Mouse (Mus musculus): Measurements from ENCODE around the gene 1810037I17Rik. TPM values are rescaled to one million over a fixed set of nuclear protein-coding genes. Genes with fewer than 3 reads are reported as not detected.

The 1810037I17Rik gene
- polyA plus RNA-seq (2015; fragmentation: Nextera tagmentation; extraction: Ambion mirVana) = 125 and 151 TPM in 2 replicates

GRCm38 (mm10) chr3:122924009-122924914, at the start of gene 1810037I17Rik:
Gene 1810037I17Rik (plus strand): TSS chr3:122924203.

GRCm38 (mm10) chr3:122894772-122895171, 29.2 kb upstream of the 1810037I17Rik start, which contains the start of gene Fabp2:
Gene Fabp2 (plus strand): TSS chr3:122895072.

GRCm38 (mm10) chr3:122919260-122919659, 4.7 kb upstream of the 1810037I17Rik start, which contains the start of gene Gm10959:
Gene Gm10959 (minus strand): TSS chr3:122919360.

Other genes starting within 250 kb of the 1810037I17Rik start
- gene Pde5a, start 195.3 kb upstream of the 1810037I17Rik start, polyA plus RNA-seq (2015; fragmentation: Nextera tagmentation; extraction: Ambion mirVana) = 1.3 and 1.8 TPM in 2 replicates
- gene Fabp2, start 29.1 kb upstream of the 1810037I17Rik start, polyA plus RNA-seq (2015; fragmentation: Nextera tagmentation; extraction: Ambion mirVana) = 0.17 TPM in 1 of 2 replicates, not detected in the other
- not detected in 2 replicates for gene Gm10959, start 4.8 kb upstream of the 1810037I17Rik start, polyA plus RNA-seq (2015; fragmentation: Nextera tagmentation; extraction: Ambion mirVana)
- gene Usp53, start 60.3 kb downstream of the 1810037I17Rik start, polyA plus RNA-seq (2015; fragmentation: Nextera tagmentation; extraction: Ambion mirVana) = 3.5 and 4.9 TPM in 2 replicates
- gene Myoz2, start 110.8 kb downstream of the 1810037I17Rik start, polyA plus RNA-seq (2015; fragmentation: Nextera tagmentation; extraction: Ambion mirVana) = not detected in 2 replicates